Mouse (Mus musculus) adrenal gland (tissue): ENCODE data around the gene Fyn.

Source experiments
- intact Hi-C: fragments of 180-260 bp; cut with DNase I; formaldehyde crosslinking; loops from one replicate; pipeline ENCODE4 v1.15.1; 2025

Gene Fyn

GRCm38 (mm10) chr10:39525431-39525830 is 156.8 kb downstream of the Fyn start:
- intact Hi-C loops = no loop called here

- intact Hi-C loops = no loop called here
Observed at GRCm38 (mm10) chr10:39527113-39527512, 158.5 kb downstream of the Fyn start.

GRCm38 (mm10) chr10:39529179-39529578 is 160.5 kb downstream of the Fyn start:
- intact Hi-C loops = no loop called here

GRCm38 (mm10) chr10:39532008-39532740 is 163.5 kb downstream of the Fyn start:
- intact Hi-C loops = no loop called here

- intact Hi-C loops = no loop called here
Observed at GRCm38 (mm10) chr10:39532823-39533222, 164.2 kb downstream of the Fyn start.

GRCm38 (mm10) chr10:39534324-39535026 is 165.8 kb downstream of the Fyn start:
- intact Hi-C loops = no loop called here

GRCm38 (mm10) chr10:39535347-39535746 is 166.7 kb downstream of the Fyn start:
- intact Hi-C loops = no loop called here

GRCm38 (mm10) chr10:39536258-39536657 is 167.6 kb downstream of the Fyn start:
- intact Hi-C loops = no loop called here

GRCm38 (mm10) chr10:39540012-39540647 is 171.5 kb downstream of the Fyn start:
- intact Hi-C loops = loop anchor here (5.0 kb wide), 1 partner anchor 72 kb away; the partner anchor contains the start of gene Traf3ip2

GRCm38 (mm10) chr10:39540995-39541394 is 172.3 kb downstream of the Fyn start:
- intact Hi-C loops = loop anchor here (5.0 kb wide), 1 partner anchor 71 kb away; the partner anchor contains the start of gene Traf3ip2

GRCm38 (mm10) chr10:39541451-39541874 is 172.8 kb downstream of the Fyn start:
- intact Hi-C loops = loop anchor here (5.0 kb wide), 1 partner anchor 71 kb away; the partner anchor contains the start of gene Traf3ip2

- intact Hi-C loops = loop anchor here (5.0 kb wide), 1 partner anchor 70 kb away; the partner anchor contains the start of gene Traf3ip2
Observed at GRCm38 (mm10) chr10:39541951-39542521, 173.4 kb downstream of the Fyn start.

- intact Hi-C loops = loop anchor here (5.0 kb wide), 1 partner anchor 70 kb away; the partner anchor contains the start of gene Traf3ip2
Observed at GRCm38 (mm10) chr10:39542535-39543257, 174.0 kb downstream of the Fyn start.

- intact Hi-C loops = loop anchor here (5.0 kb wide), 1 partner anchor 69 kb away; the partner anchor contains the start of gene Traf3ip2
Observed at GRCm38 (mm10) chr10:39543258-39543770, 174.7 kb downstream of the Fyn start.

- intact Hi-C loops = no loop called here
Observed at GRCm38 (mm10) chr10:39547369-39548074, 178.9 kb downstream of the Fyn start.

- intact Hi-C loops = no loop called here
Observed at GRCm38 (mm10) chr10:39550791-39551190, 182.1 kb downstream of the Fyn start.

GRCm38 (mm10) chr10:39551637-39552185 is 183.1 kb downstream of the Fyn start:
- intact Hi-C loops = no loop called here

- intact Hi-C loops = no loop called here
Observed at GRCm38 (mm10) chr10:39552351-39552814, 183.7 kb downstream of the Fyn start.

GRCm38 (mm10) chr10:39552903-39553302 is 184.2 kb downstream of the Fyn start:
- intact Hi-C loops = no loop called here
